20 mouse cellular contexts compared by ENCODE assay signal in the genomic region with DNA sequence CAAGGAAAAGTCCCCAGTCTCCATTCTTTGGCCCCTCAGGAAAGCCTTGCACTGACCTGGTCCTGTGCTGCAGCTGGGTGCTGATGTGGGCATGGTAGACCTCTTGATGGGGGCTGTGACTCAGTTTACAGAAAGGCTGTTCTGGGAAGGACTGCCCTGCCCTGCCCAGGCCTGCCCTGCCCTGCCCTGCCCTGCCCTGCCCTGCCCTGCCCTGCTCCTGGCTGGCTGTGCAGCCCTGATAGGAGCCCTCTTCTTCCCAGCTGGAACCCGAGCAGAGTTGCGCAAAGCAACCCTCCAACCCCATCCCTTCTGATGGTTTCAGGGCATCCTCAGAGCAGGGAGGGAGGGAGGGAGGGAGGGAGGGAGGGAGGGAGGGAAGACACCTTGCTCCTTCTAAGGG. TPM values are rescaled to one million over a fixed set of nuclear protein-coding genes. Genes with fewer than 3 reads are reported as not detected.
DNase-seq lines count a peak whose midpoint lies in the region; ATAC-seq and TF ChIP-seq lines count a peak whose summit lies in the region.
"Had no signal": no experiment of that assay in that cellular context is flagged by ENCODE, and none has a peak within 500 bp of the region (broad histone marks: within the 10 kb centered on the region; RNA-seq: fewer than 3 reads in every experiment).

No protein-coding gene starts in this region.

- H3K27ac ChIP-seq in heart, embryonic 13.5 days (replicated peaks), result no peak overlapping the region
- 0 out of 2 replicates have a peak overlapping the region, but pooled peaks have one; percentile 7 for H3K27ac ChIP-seq in bone marrow, adult 2 months (ENCODE audit: control insufficient read depth, insufficient read depth, low read depth, low read length, poor library complexity)
- no peak overlapping the region for H3K27ac ChIP-seq in forebrain, embryonic 11.5 days (ENCODE audit: low read depth, low read length)
- H3K27ac ChIP-seq: embryonic facial prominence, embryonic 13.5 days; hindbrain, embryonic 14.5 days; neural tube, embryonic 15.5 days had no signal

- WGBS in heart, embryonic 13.5 days, result 20% methylated on average over 1 of the region's 2 CpGs
- WGBS in bone marrow, adult 2 months, result 53% methylated on average over 2 of the region's 2 CpGs
- no CpG with 5 or more reads among the region's 2 CpGs for WGBS in forebrain, embryonic 11.5 days

- peaks cover 19% of the 10 kb centered on the region for H3K36me3 ChIP-seq in heart, embryonic 13.5 days
- no peaks in the 10 kb centered on the region for H3K36me3 ChIP-seq in forebrain, embryonic 11.5 days (ENCODE audit: control insufficient read depth, insufficient read depth, low read length)

- H3K9me3 ChIP-seq in heart, embryonic 13.5 days, result no peaks in the 10 kb centered on the region
- no peaks in the 10 kb centered on the region for H3K9me3 ChIP-seq in forebrain, embryonic 11.5 days (ENCODE audit: control insufficient read depth, low read length)
- H3K9me3 ChIP-seq: embryonic facial prominence, embryonic 13.5 days; neural tube, embryonic 15.5 days had no signal

- ATAC-seq in heart, embryonic 13.5 days (ENCODE audit: extremely low read depth, insufficient number of reproducible peaks, low FRiP score, low TSS enrichment), result no peak
- ATAC-seq in forebrain, embryonic 11.5 days (replicated peaks; ENCODE audit: low FRiP score), result no peak
- ATAC-seq: forebrain, embryonic 16.5 days had no signal

- H3K4me3 ChIP-seq in heart, embryonic 13.5 days, result 0 out of 2 replicates have a peak overlapping the region, but pooled peaks have one; percentile 0
- peak overlapping the region; percentile 70 for H3K4me3 ChIP-seq in bone marrow, adult 2 months (replicated peaks; ENCODE audit: control insufficient read depth, low read depth, low read length)
- no peak overlapping the region for H3K4me3 ChIP-seq in forebrain, embryonic 11.5 days (ENCODE audit: low read depth, low read length)
- H3K4me3 ChIP-seq: embryonic facial prominence, embryonic 13.5 days; neural tube, embryonic 15.5 days had no signal

- TF ChIP-seq POLR2A in bone marrow, adult 2 months (IDR thresholded peaks at IDR 0.05; ENCODE audit: borderline replicate concordance, control insufficient read depth, low read depth, low read length), result no peak

- H3K4me1 ChIP-seq in heart, embryonic 13.5 days, result peaks cover 8% of the 10 kb centered on the region
- peaks cover 1% of the 10 kb centered on the region; the same call in 1 of the 2 replicates for H3K4me1 ChIP-seq in bone marrow, adult 2 months (ENCODE audit: control insufficient read depth, insufficient read depth, low read length)
- H3K4me1 ChIP-seq in forebrain, embryonic 11.5 days (replicated peaks; ENCODE audit: control insufficient read depth, insufficient read depth, low read length), result no peaks in the 10 kb centered on the region
- H3K4me1 ChIP-seq: embryonic facial prominence, embryonic 13.5 days had no signal

- peak overlapping the region; percentile 20; the same call in 1 of the 2 replicates for H3K4me2 ChIP-seq in heart, embryonic 13.5 days
- H3K4me2 ChIP-seq in forebrain, embryonic 11.5 days (ENCODE audit: low read depth, low read length, severe bottlenecking), result no peak overlapping the region
- H3K4me2 ChIP-seq: embryonic facial prominence, embryonic 13.5 days; hindbrain, embryonic 14.5 days; neural tube, embryonic 15.5 days had no signal

- peaks cover 10% of the 10 kb centered on the region; the same call in 1 of the 2 replicates for H3K27me3 ChIP-seq in heart, embryonic 13.5 days (replicated peaks)
- H3K27me3 ChIP-seq in forebrain, embryonic 11.5 days (ENCODE audit: control insufficient read depth, insufficient read depth, low read length), result no peaks in the 10 kb centered on the region
- H3K27me3 ChIP-seq: embryonic facial prominence, embryonic 13.5 days; neural tube, embryonic 15.5 days had no signal

- no peak for DNase-seq in heart, adult 8-10 months (ENCODE audit: low spot score)
- DNase-seq in liver, result peak; percentile 91
- DNase-seq in spleen, postnatal 14 days (ENCODE audit: low spot score in 2 of 2), result peak; percentile 45 to 63
- DNase-seq in cerebellum, postnatal 36 days, result no peak
- no peak for DNase-seq in forebrain, embryonic 11.5 days (ENCODE audit: low spot score)
- DNase-seq in embryo, embryonic 10.5 days (ENCODE audit: low spot score), result no peak
- DNase-seq: B cell, adult 2 months; cerebellum, adult 8-10 months; gastrocnemius, postnatal 25 days; layer of hippocampus, adult 9-11 months; left cerebral cortex, postnatal 4 days; lung, postnatal 4 days had no signal

- TF ChIP-seq CTCF in bone marrow, adult 2 months (IDR thresholded peaks at IDR 0.05; ENCODE audit: control insufficient read depth, insufficient read depth, low read length), result no peak

- H3K9ac ChIP-seq in heart, embryonic 13.5 days, result no peak overlapping the region
- H3K9ac ChIP-seq in forebrain, embryonic 11.5 days (ENCODE audit: low read length), result no peak overlapping the region
- H3K9ac ChIP-seq: embryonic facial prominence, embryonic 13.5 days; hindbrain, embryonic 14.5 days; neural tube, embryonic 15.5 days had no signal

RNA-seq across cellular contexts. Expression of a gene that starts 1.7 kb away (rescaled TPM):
- 0.32 and 0.78 TPM in 2 replicates for polyA plus RNA-seq in heart, embryonic 13.5 days (2015; fragmentation: Nextera tagmentation; extraction: Ambion mirVana)
- not detected for total RNA-seq in heart, adult 8-10 months (2022)
- 47.8 and 48.7 TPM in 2 replicates for polyA plus RNA-seq in bone marrow, adult 2 months (2011; ENCODE audit: insufficient read depth, insufficient read length, low replicate concordance, missing spikeins)
- 0.16 and 0.21 TPM in 2 replicates for polyA plus RNA-seq in forebrain, embryonic 11.5 days (2014; fragmentation: Nextera tagmentation; extraction: Ambion mirVana)
- polyA plus RNA-seq: hindbrain, embryonic 14.5 days; kidney, embryonic 14.5 days had no signal

RNA-seq across cellular contexts. Expression of a gene that starts 26.3 kb away (rescaled TPM):
- 0.20 TPM in 1 of 2 replicates, not detected in the other for polyA plus RNA-seq in heart, embryonic 13.5 days (2015; fragmentation: Nextera tagmentation; extraction: Ambion mirVana)
- total RNA-seq in heart, adult 8-10 months (2022), result under 1 TPM in 3 of 4 experiments, not detected in 1; 0.19 to 0.34 (median 0.22) TPM
- polyA plus RNA-seq in bone marrow, adult 2 months (2011; ENCODE audit: insufficient read depth, insufficient read length, low replicate concordance, missing spikeins), result 1.7 TPM in 1 of 2 replicates, not detected in the other
- not detected in 2 replicates for polyA plus RNA-seq in forebrain, embryonic 11.5 days (2014; fragmentation: Nextera tagmentation; extraction: Ambion mirVana)
- total RNA-seq: gastrocnemius, postnatal 25 days; MEL had no signal
- polyA plus RNA-seq: embryonic facial prominence, embryonic 13.5 days; forebrain, embryonic 16.5 days; kidney, embryonic 14.5 days had no signal

RNA-seq across cellular contexts. Expression of a gene that starts 56.5 kb away (rescaled TPM):
- polyA plus RNA-seq in heart, embryonic 13.5 days (2015; fragmentation: Nextera tagmentation; extraction: Ambion mirVana), result 0.08 TPM in 1 of 2 replicates, not detected in the other
- total RNA-seq in heart, adult 8-10 months (2022), result not detected
- polyA plus RNA-seq in bone marrow, adult 2 months (2011; ENCODE audit: insufficient read depth, insufficient read length, low replicate concordance, missing spikeins), result 0.88 and 4.3 TPM in 2 replicates
- not detected in 2 replicates for polyA plus RNA-seq in forebrain, embryonic 11.5 days (2014; fragmentation: Nextera tagmentation; extraction: Ambion mirVana)
- total RNA-seq: left cerebral cortex, postnatal 4 days; MEL had no signal
- polyA plus RNA-seq: embryonic facial prominence, embryonic 13.5 days; forebrain, embryonic 16.5 days; hindbrain, embryonic 14.5 days; kidney, embryonic 14.5 days; neural tube, embryonic 15.5 days had no signal

Comparison
In these comparisons a context has a peak if more than half of its experiments do, and no peak if none do; other contexts are left out.
1. DNase-seq: peak in liver (single experiment) and spleen, postnatal 14 days (2 of 2); none in heart, adult 8-10 months (single experiment), cerebellum, postnatal 36 days (0 of 2), forebrain, embryonic 11.5 days (single experiment) and embryo, embryonic 10.5 days (single experiment).
2. RNA of a gene that starts 1.7 kb away (polyA plus RNA-seq): 47.8 to 48.7 TPM in bone marrow, adult 2 months; 0.32 to 0.78 TPM in heart, embryonic 13.5 days and 0.16 to 0.21 TPM in forebrain, embryonic 11.5 days; every median in the first group is over 10 times any median in the second.